Mouse (Mus musculus) layer of hippocampus, adult 18-20 months (tissue): ENCODE data around the gene Fmn2. TPM values are rescaled to one million over a fixed set of nuclear protein-coding genes. Genes with fewer than 3 reads are reported as not detected.
A peak's percentile ranks its signal among the peaks of the same experiment; 100 is the strongest.

Experiments used
- DNase-seq, 2 experiments: peaks; one replicate each; pipeline ENCODE4 v3.0.0; 2022; ENCODE audit warnings: low spot score in 2 of 2
- long read RNA-seq: library from polyadenylated mRNA; stranded (forward); transcript quantifications from one replicate; pipeline ENCODE4 v2.0.0, GENCODE M21; 2021
- total RNA-seq, 2 experiments: library from RNA; stranded (reverse); gene quantifications; 2 replicates each; pipeline ENCODE4 v1.2.3; 2021

Gene Fmn2
- total RNA-seq, result 10 to 100 TPM; 69.2 to 71.0 TPM
- long read RNA-seq, partial matches to known transcripts, result 3 of 7 reads
- long read RNA-seq, other reads (novel, unspliced or antisense), result 4 of 7 reads

GRCm38 (mm10) chr1:174501661-174502030, at the start of gene Fmn2:
Gene Fmn2, plus strand, starts transcription at chr1:174501825.
- peak; percentile 82 to 87 for DNase-seq

GRCm38 (mm10) chr1:174455100-174455499, 46.5 kb upstream of the Fmn2 start:
- DNase-seq, result no peak

GRCm38 (mm10) chr1:174465385-174465784, 36.2 kb upstream of the Fmn2 start:
- no peak for DNase-seq

- DNase-seq, result peak in 1 of 2 experiments; percentile 41
Observed at GRCm38 (mm10) chr1:174466240-174466639, 35.4 kb upstream of the Fmn2 start.

- DNase-seq, result peak; percentile 24 to 67
Observed at GRCm38 (mm10) chr1:174469736-174470135, 31.9 kb upstream of the Fmn2 start.

- peak in 1 of 2 experiments; percentile 41 for DNase-seq
Observed at GRCm38 (mm10) chr1:174482567-174482966, 19.1 kb upstream of the Fmn2 start.

- no peak for DNase-seq
Observed at GRCm38 (mm10) chr1:174500064-174500463, 1.6 kb upstream of the Fmn2 start.

- no peak for DNase-seq
Observed at GRCm38 (mm10) chr1:174501011-174501410, 614 bp upstream of the Fmn2 start.

GRCm38 (mm10) chr1:174502031-174502845, 613 bp downstream of the Fmn2 start:
- DNase-seq, result peak; percentile 67 to 79

- peak; percentile 50 to 80 for DNase-seq
Observed at GRCm38 (mm10) chr1:174502846-174503745, 1.5 kb downstream of the Fmn2 start.

- DNase-seq, result no peak
Observed at GRCm38 (mm10) chr1:174508571-174509110, 7.0 kb downstream of the Fmn2 start.

GRCm38 (mm10) chr1:174513419-174513818, 11.8 kb downstream of the Fmn2 start:
- DNase-seq, result peak in 1 of 2 experiments; percentile 60

- peak; percentile 46 to 70 for DNase-seq
Observed at GRCm38 (mm10) chr1:174521976-174522770, 20.5 kb downstream of the Fmn2 start.

GRCm38 (mm10) chr1:174522809-174523511, 21.3 kb downstream of the Fmn2 start:
- DNase-seq, result no peak

- DNase-seq, result no peak
Observed at GRCm38 (mm10) chr1:174523512-174523828, 21.8 kb downstream of the Fmn2 start.

GRCm38 (mm10) chr1:174536742-174537453, 35.3 kb downstream of the Fmn2 start:
- no peak for DNase-seq

- DNase-seq, result no peak
Observed at GRCm38 (mm10) chr1:174537491-174537890, 35.9 kb downstream of the Fmn2 start.

GRCm38 (mm10) chr1:174548291-174548690, 46.7 kb downstream of the Fmn2 start:
- no peak for DNase-seq

GRCm38 (mm10) chr1:174553272-174554007, 51.8 kb downstream of the Fmn2 start:
- peak; percentile 62 to 63 for DNase-seq
